Mouse (Mus musculus) G1E (cell line): ENCODE results near the gene Dgkb. TPM values are rescaled to one million over a fixed set of nuclear protein-coding genes. Genes with fewer than 3 reads are reported as not detected.

Experiments
- ATAC-seq: 2 replicates; pipeline ENCODE4 v1.8.0; 2016; ENCODE audit warnings: mild to moderate bottlenecking; ENCODE audit not compliant: insufficient number of reproducible peaks, poor library complexity, low FRiP score, severe bottlenecking; ENCODE audit errors: extremely low read depth
- DNase-seq: peaks from one replicate; pipeline ENCODE4 v3.0.0; 2012; ENCODE audit warnings: low spot score
- H3K27me3 ChIP-seq: 2 replicates; pipeline ENCODE4 v1.6.1; 2012; ENCODE audit warnings: mild to moderate bottlenecking, low read length, inconsistent platforms; ENCODE audit not compliant: insufficient read depth
- H3K36me3 ChIP-seq: replicated peaks from 2 replicates; pipeline ENCODE3; 2012; ENCODE audit warnings: mild to moderate bottlenecking, inconsistent platforms
- H3K4me1 ChIP-seq: 2 replicates; pipeline ENCODE4 v1.6.1; 2012; ENCODE audit warnings: low read depth, low read length, inconsistent platforms, mixed read lengths; ENCODE audit not compliant: insufficient read depth
- H3K4me3 ChIP-seq: 2 replicates; pipeline ENCODE4 v1.5.1; 2012; ENCODE audit warnings: low read depth, mild to moderate bottlenecking, inconsistent platforms, low read length, moderate library complexity, mixed read lengths
- H3K9me3 ChIP-seq: replicated peaks from 2 replicates; pipeline ENCODE4 v1.6.1; 2012; ENCODE audit warnings: inconsistent platforms
- CTCF ChIP-seq: IDR thresholded peaks from 2 replicates; pipeline ENCODE4 v1.5.1; 2012; ENCODE audit warnings: low read depth, low read length, inconsistent platforms, mixed read lengths
- GATA1 ChIP-seq: IDR thresholded peaks from 2 replicates; pipeline ENCODE4 v1.6.1; 2012; ENCODE audit warnings: borderline replicate concordance, low read length, inconsistent platforms, mixed read lengths
- GATA2 ChIP-seq: IDR thresholded peaks from 2 replicates; pipeline ENCODE4 v1.6.1; 2012; ENCODE audit warnings: low read depth, low read length, inconsistent platforms, borderline replicate concordance
- POLR2AphosphoS5 ChIP-seq: IDR thresholded peaks from 2 replicates; pipeline ENCODE4 v1.6.1; 2012; ENCODE audit warnings: low read depth, low read length, inconsistent platforms; ENCODE audit not compliant: insufficient replicate concordance
- TAL1 ChIP-seq: conservative IDR thresholded peaks from 2 replicates; pipeline ENCODE4 v1.6.1; 2012; ENCODE audit warnings: low read depth, low read length, inconsistent platforms, mixed read lengths
- polyA plus RNA-seq: library from polyadenylated mRNA; stranded (reverse); fragments of >175 nt; gene quantifications from 2 replicates; pipeline ENCODE4 v1.2.3, GENCODE M21; 2012
- total RNA-seq, 2 experiments: library from RNA; stranded (forward) in 1 of 2; stranded (reverse) in 1 of 2; fragments of 200-1000 nt in 1 of 2; fragments of >200 nt in 1 of 2; fragmentation: Nextera tagmentation in 1 of 2; gene quantifications; 2 replicates each; pipeline ENCODE4 v1.2.3; 2014 to 2017

Gene Dgkb
- total RNA-seq (2014; fragmentation: Nextera tagmentation) (not detected in 2 replicates), total RNA-seq (2017) (0.17 and 0.33 TPM in 2 replicates), polyA plus RNA-seq (not detected in 2 replicates)

DNA sequence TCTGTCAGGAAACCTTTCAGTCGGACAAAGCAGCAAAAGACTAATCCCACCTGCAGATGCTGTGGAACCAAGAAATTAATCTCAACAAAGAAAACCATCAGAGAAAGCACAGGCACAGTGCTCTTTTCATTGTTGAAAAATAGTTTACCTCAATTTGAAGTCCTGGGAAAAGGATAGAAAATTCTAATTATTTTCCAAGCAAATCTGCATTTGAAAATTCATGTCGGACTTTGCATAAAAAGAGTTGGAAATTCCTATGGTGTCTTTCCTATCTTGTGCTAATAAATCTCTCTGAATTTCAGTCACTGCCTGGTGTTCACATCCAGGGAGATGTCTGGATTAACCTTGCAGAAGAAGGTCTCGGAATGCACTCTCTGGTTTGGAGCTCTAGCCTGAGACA lies at the start of gene Dgkb:
Dgkb (plus strand) TSS at position 301 of the 400 bp plus-strand sequence.
- H3K27me3 ChIP-seq: no peaks in the 10 kb centered on the region
- H3K9me3 ChIP-seq: no peaks in the 10 kb centered on the region; the same call in 1 of the 2 replicates
- ATAC-seq: no peak
- no peak for TF ChIP-seq GATA2
- TF ChIP-seq TAL1: no peak
- TF ChIP-seq POLR2AphosphoS5: no peak
- no peak for TF ChIP-seq GATA1
- TF ChIP-seq CTCF: no peak
- no peaks in the 10 kb centered on the region for H3K36me3 ChIP-seq
- DNase-seq: no peak
- no peak within 1 kb of the TSS for H3K4me3 ChIP-seq
- no peaks in the 10 kb centered on the region for H3K4me1 ChIP-seq

DNA sequence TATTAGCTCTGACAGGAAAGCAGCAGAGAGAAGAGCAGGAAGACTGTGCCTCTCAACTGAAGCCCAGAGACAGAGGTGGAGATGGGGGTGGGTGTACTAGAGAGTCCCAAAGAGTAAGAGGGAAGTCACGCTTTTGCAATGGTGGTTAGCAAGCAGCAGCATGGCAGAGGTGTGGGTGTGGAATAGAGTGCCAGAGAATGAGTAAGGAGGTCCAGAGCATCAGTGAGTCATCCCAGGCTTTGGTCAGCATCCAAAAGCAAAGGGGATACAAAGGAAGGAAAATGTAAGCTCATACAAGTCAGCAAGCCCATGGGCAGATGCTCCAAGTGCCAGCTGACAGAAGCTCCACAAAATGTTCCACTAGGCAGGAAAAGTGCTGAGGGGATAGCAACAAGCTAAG lies 47.7 kb upstream of the Dgkb start:
- ATAC-seq (no peak), DNase-seq (no peak)
- Histone ChIP-seq H3K27me3 (no peaks in the 10 kb centered on the region; the same call in 1 of the 2 replicates), H3K4me3 (no peak overlapping the region), H3K36me3 (no peaks in the 10 kb centered on the region), H3K9me3 (peaks cover 8% of the 10 kb centered on the region; the same call in 1 of the 2 replicates), H3K4me1 (no peaks in the 10 kb centered on the region)
- TF ChIP-seq GATA2 (no peak), TAL1 (no peak), GATA1 (no peak), POLR2AphosphoS5 (no peak), CTCF (no peak)

DNA sequence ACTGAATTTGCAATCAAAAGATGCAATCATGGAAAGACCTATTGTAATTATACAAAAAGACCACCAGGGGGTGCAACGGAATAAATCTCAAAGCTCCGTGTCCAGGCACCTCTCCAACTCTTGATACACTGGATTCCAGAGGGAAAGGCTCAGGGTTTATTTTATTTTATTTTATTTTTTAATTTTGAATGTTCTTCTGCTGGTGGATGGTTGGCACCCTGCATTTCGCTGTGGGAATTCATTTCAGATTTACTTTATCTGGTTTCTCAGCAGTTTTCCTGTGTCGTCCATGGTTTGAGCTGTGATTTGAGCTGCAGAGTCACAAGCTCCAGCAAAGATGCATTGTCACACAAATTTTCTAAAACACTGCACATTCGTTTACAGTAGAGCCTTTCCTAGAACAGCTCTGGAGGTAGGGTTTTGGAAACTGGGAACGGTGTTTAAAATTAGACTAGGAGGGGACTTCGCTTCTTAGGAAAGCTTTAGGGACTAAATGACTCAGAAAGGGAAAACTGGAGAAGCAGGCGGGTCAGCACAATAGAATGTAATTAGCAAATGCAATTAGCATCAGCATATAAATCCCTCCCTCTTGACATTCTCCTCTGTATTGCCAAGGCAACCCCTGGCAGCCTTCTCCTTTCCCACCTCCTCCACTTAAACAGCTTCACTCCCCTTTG lies 43.7 kb upstream of the Dgkb start:
- H3K4me3 ChIP-seq: no peak overlapping the region
- DNase-seq: no peak
- no peaks in the 10 kb centered on the region; the same call in 1 of the 2 replicates for H3K27me3 ChIP-seq
- H3K36me3 ChIP-seq: no peaks in the 10 kb centered on the region
- TF ChIP-seq CTCF: no peak
- TF ChIP-seq TAL1: no peak
- TF ChIP-seq GATA2: no peak
- no peak for TF ChIP-seq POLR2AphosphoS5
- TF ChIP-seq GATA1: no peak
- no peak for ATAC-seq
- H3K9me3 ChIP-seq: peaks cover 8% of the 10 kb centered on the region; the same call in 1 of the 2 replicates
- H3K4me1 ChIP-seq: no peaks in the 10 kb centered on the region

DNA sequence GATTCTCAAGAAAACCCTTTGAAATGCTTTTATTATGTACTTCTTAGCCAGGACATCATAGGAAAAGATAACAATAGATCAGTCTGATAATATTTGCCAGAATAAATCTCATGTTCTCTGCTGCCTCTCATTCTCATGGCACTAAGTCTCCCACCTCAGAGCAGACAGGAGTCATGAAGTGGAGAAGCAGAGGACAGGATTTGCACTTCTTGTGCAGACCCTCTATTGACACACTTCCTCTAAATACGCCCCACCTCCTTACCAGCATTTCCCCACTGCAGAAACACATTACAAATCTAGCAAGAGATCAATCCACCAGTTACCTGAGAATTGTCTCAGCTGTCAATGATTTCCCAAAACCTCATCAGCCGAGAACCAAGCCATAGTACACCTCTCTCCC lies 42.9 kb upstream of the Dgkb start:
- DNase-seq: no peak
- H3K27me3 ChIP-seq: no peaks in the 10 kb centered on the region; the same call in 1 of the 2 replicates
- no peak overlapping the region for H3K4me3 ChIP-seq
- no peaks in the 10 kb centered on the region for H3K36me3 ChIP-seq
- H3K4me1 ChIP-seq: no peaks in the 10 kb centered on the region
- no peak for TF ChIP-seq POLR2AphosphoS5
- TF ChIP-seq GATA1: no peak
- TF ChIP-seq CTCF: no peak
- H3K9me3 ChIP-seq: peaks cover 8% of the 10 kb centered on the region; the same call in 1 of the 2 replicates
- ATAC-seq: no peak

GRCm38 (mm10) chr12:37796265-37796928 lies 21.1 kb upstream of the Dgkb start:
- no peak for TF ChIP-seq CTCF
- no peak for TF ChIP-seq TAL1
- TF ChIP-seq POLR2AphosphoS5: no peak
- TF ChIP-seq GATA2: no peak
- no peak for TF ChIP-seq GATA1
- ATAC-seq (no peak), DNase-seq (no peak)
- Histone ChIP-seq H3K27me3 (no peaks in the 10 kb centered on the region), H3K36me3 (no peaks in the 10 kb centered on the region), H3K9me3 (peaks cover 10% of the 10 kb centered on the region), H3K4me3 (no peak overlapping the region), H3K4me1 (no peaks in the 10 kb centered on the region)

DNA sequence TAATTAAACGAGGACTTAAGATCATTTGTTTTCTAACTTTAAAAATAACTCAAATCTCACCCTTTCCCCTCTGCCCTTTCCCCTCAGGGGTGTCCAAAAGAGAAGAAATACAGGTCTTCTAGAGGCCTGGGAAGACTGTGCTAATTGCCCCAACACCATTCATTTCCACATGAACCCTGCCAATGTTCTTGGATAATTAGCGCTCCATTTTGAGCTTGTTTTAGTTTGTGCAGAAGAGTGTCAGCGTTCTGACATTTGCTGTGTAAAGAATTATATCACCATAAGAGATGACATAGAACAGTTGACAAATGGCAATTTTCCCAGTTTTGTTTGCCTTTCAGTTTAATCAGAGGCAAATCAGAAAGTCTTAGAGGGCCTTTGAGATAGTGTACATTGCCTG lies 3.4 kb upstream of the Dgkb start:
- H3K36me3 ChIP-seq: no peaks in the 10 kb centered on the region
- no peaks in the 10 kb centered on the region for H3K4me1 ChIP-seq
- H3K27me3 ChIP-seq: no peaks in the 10 kb centered on the region
- DNase-seq (no peak), ATAC-seq (no peak)
- TF ChIP-seq POLR2AphosphoS5: no peak
- TF ChIP-seq GATA2: no peak
- no peak for TF ChIP-seq GATA1
- no peak for TF ChIP-seq CTCF
- no peak for TF ChIP-seq TAL1
- H3K4me3 ChIP-seq: no peak overlapping the region
- no peaks in the 10 kb centered on the region for H3K9me3 ChIP-seq
